Mouse (Mus musculus) spleen, adult 2 months (tissue): Measurements from ENCODE around the gene Papss2.

Source experiments
- CTCF ChIP-seq: fragments of 200-500 bp; IDR thresholded peaks from 2 replicates; pipeline ENCODE4 v1.5.1; 2011; ENCODE audit warnings: mild to moderate bottlenecking, inconsistent platforms; ENCODE audit not compliant: insufficient read depth, insufficient read length, insufficient replicate concordance; ENCODE audit errors: extremely low read depth
- POLR2A ChIP-seq: fragments of 200-500 bp; IDR thresholded peaks from 2 replicates; pipeline ENCODE4 v1.6.1; 2011; ENCODE audit warnings: low read depth, low read length, inconsistent platforms

GRCm38 (mm10) chr19:32680894-32681293 is 85.3 kb downstream of the Papss2 start:
- TF ChIP-seq CTCF (no peak), POLR2A (no peak)
